Mouse (Mus musculus) thymus, adult 2 months (tissue): ENCODE measurements around the gene Ak7.

Experiments used
- CTCF ChIP-seq: fragments of 200-500 bp; IDR thresholded peaks from 2 replicates; pipeline ENCODE4 v1.5.1; 2012; ENCODE audit warnings: mild to moderate bottlenecking, control low read depth, low read length, moderate library complexity, borderline replicate concordance; ENCODE audit not compliant: control insufficient read depth, poor library complexity, insufficient read depth; ENCODE audit errors: extremely low read depth
- POLR2A ChIP-seq: fragments of 200-500 bp; IDR thresholded peaks from 2 replicates; pipeline ENCODE4 v1.6.1; 2012; ENCODE audit warnings: mild to moderate bottlenecking, low read length, control low read depth, moderate library complexity; ENCODE audit not compliant: control insufficient read depth, poor library complexity, insufficient read depth; ENCODE audit errors: extremely low read depth

- TF ChIP-seq CTCF (no peak), POLR2A (peak; percentile 63; the same call in 1 of the 2 replicates)
Measured at GRCm38 (mm10) chr12:105685001-105685691, 20.6 kb upstream of the Ak7 start, which contains the start of gene Atg2b.
